Mouse (Mus musculus): ENCODE data around the gene Tbc1d24.
A peak's percentile ranks its signal among the peaks of the same experiment; 100 is the strongest.

DNA sequence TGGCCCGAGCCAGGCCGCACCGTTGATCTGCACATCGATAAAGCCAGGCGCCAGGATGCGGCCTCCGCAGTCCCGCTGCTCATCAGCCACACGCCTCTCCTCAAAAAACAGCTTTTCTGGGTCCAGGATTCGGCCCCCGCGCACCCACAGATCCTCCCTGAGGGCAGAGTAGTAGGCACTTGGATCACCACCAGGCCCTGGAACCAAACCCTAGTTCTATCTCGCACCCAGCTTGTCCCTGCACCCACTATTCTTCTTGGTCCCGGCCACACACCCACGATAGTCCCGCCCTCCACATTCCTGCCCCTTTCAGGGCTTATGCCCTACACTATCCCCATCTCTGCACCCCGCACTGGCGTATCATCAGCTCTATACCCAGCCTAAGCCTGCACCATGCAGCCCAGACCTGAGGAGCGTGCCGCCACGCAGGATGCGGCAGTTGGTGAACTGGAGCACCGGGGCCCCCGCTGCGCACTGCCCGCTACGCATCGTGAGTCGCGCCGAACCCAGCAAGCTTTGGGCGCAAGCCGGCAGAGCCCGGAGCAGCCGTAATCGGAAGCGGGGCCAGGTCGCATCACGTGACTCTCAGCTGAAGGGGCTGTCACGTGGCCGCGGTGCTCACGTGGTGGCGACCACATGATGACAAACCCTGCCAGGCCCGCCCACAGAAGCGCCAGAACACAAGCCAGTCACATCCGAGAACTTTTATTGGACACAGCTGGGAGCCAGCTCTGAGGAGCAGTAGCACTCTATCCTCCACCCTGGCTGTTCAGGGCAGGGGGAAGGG lies 42.0 kb downstream of the Tbc1d24 start, which contains the start of gene Amdhd2:
- TF ChIP-seq CTCF (IDR thresholded peaks at IDR 0.05; ENCODE audit: extremely low read depth, insufficient read length, insufficient replicate concordance, low read depth, low read length) (no peak), POLR2A (IDR thresholded peaks at IDR 0.05; ENCODE audit: low read depth, low read length) (0 out of 2 replicates have a peak, but pooled peaks have one; percentile 27)
